Mouse (Mus musculus) kidney, adult 2 months (tissue): ENCODE measurements around the gene Smyd3.

Experiments
- CTCF ChIP-seq: fragments of 200-500 bp; conservative IDR thresholded peaks from 2 replicates; pipeline ENCODE4 v1.5.1; 2011; ENCODE audit warnings: low read depth, mild to moderate bottlenecking, control low read depth, low read length, moderate library complexity, mixed read lengths; ENCODE audit not compliant: insufficient read depth, insufficient read length
- POLR2A ChIP-seq: fragments of 200-500 bp; IDR thresholded peaks from one replicate; pipeline ENCODE4 v1.6.1; 2011; ENCODE audit warnings: low read depth, low read length, control low read depth

DNA sequence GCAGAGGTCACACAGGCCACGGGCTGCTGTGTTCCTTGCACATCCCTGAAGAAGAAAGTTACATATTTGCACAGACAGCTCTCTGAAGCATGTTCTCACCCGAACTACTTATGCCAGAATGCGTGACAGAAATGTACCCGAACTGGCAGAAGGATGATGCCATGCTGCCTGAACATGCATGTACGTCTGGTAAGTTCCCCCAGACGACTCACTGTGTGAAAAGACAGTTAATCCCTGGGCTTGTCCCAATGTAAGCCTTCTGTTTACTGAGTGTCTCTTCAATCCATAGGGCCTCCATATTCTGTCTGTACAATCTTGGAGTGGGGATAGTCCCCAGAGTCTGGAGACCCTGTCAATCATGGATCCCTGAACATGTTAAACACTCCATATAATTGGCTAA lies 231.1 kb downstream of the Smyd3 start:
- TF ChIP-seq POLR2A (no peak), CTCF (no peak)
